Mouse (Mus musculus): Measurements from ENCODE around the gene Slc18b1.
A peak's percentile ranks its signal among the peaks of the same experiment; 100 is the strongest.

Gene Slc18b1

DNA sequence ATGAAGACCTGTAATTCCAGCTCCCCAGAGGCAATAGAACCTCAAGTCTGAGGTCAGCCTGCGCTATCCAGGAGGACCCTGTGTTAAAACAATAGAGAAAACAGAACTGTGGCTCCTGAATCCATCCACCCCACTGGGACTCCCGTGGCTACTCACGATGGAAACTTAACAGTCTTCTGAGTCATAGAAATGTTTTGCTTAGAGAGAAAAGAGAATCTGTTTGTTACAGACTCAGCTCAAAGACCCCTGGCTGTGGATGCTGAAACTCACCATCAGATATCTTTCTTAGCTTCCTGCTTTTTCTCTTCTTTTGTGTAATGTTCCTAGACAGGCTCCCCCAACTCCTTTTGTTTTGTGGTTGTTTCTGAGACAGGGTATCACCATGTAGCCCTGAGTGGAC, 7.9 kb downstream of the Slc18b1 start:
- peak; percentile 83 for DNase-seq (ENCODE audit: low read depth, low spot score)

DNA sequence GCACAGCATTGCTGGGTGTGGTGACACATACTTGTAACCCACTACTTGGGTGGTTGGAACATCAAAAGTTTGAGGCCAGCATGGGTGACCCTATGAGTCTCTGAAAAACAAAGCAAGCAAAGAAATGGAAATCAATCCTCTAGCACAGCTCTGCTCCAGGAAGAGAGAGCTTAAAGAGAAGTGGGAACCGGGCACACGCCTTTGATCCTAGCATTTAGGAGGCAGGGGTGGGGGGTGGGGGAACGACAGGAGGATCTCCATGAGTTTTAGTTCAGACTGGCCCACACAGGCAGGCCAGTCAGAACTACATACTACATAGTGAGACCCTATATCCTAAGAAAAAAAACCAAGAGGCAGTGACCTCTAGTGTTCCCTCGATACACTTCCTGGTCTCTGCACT, 9.4 kb downstream of the Slc18b1 start:
- DNase-seq (ENCODE audit: low read depth, low spot score): peak; percentile 89

DNA sequence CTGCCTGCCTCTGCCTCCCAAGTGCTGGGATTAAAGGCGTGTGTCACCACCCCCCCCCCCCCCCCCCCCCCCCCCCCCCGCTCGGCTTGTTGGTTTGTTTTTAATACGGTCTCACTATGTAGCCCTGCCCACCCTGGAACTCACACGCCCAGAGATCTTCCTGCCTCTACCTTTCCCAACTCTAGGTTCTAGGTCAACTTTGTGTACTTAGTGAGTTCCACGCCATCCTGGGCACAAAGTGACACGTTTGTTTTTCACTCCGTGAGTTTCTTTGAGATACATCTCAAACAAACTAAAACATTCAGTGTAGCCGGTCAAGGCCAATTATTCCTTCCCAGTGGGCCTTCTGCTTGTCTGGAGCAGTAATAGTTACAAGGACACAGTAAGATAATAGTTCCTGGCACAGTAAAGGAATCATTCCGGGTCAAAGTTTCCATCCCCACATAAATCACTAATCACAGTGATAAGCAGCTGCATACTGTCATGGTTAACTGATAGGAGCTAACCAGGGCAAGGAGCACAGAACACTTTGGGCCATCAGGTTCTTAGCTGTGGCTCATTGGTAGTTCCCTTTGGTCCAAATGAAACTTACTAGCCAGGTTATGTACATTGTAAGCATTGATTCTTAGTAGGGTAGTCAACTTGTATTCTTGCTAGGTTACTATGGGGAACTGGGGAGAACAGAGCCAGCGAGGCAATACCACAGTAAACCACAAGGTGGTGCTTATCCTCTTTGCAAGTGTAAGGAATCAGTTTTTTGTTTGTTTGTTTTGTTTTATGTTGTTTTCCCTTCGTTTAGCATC, 15.1 kb downstream of the Slc18b1 start:
- DNase-seq (ENCODE audit: low read depth, low spot score): peak; percentile 91

DNA sequence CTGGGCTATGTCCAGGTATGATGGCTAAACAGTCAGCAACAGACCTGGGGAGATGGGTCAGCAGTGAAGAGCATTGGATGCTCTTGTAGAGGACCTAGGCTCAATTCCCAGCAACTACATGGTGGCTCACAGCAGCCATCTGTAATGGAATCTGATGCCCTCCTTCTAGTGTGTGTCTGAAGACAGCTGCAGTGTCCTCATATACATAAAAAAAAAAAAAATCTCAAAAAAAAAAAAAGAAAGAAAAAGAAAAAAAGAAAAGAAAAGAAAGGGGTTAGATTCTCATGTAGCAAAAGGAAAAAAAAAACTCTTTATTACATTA, 15.6 kb downstream of the Slc18b1 start:
- no peak for DNase-seq (ENCODE audit: low read depth, low spot score)

DNA sequence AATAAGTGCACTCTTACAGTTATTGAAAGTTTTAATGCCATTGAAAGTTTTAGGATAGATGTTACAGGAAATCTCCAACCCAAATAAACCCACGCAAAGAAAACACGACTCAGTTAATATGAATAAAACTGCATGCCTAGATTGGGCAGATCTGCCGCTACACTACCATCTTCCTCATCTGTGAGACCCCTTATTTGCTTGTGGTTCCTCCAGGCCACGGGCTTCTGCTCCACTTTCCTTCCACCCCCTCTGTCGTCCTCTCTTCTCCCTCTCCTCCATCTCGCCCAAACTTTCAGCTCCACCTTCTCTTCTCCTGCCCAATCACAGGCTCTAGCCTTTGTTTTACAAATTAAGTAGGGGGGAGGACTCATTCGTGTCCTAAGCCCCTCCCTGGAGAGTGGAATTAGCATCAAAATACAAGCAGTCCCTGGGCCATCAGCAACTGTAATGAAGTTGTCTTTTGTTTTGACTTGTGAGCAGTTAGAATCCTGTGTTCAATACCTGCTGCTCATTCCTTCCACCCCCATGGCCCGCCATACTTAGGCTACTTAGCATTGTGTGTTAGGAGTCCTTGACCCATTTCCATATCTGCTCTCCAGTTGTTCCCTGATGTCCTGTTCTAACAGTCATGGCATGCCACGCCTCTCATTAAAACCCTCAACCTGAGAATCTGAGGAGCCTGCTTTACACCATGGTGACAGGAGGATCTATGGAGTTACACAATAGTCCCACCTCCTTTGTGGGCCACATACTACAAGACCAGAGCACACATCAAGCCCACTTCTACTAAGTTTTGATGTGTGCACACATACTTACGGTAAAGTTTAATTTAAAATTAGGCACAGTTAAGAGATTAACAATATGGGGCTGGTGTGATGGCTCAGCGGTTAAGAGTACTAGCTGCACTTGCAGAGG, 16.3 kb downstream of the Slc18b1 start:
- peak; percentile 100 for DNase-seq (ENCODE audit: low read depth, low spot score)

DNA sequence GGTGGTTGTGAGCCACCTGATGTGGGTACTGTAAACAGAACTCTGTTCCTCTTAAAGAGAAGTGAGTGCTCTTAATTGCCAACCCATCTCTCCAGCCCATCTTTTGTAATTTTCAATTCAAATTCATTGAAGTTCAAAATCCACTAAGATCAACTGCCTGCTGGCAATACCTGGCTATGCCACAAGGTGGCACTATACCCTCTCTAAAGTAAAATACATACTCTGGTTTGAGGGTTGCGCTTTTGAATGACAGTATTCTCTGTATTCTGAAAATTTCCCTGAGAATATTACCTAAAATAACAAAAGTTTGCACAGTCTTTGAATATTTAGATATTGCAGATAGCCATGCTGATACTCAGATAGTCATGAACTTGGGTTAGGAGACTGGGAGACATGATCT, 18.4 kb downstream of the Slc18b1 start:
- peak; percentile 67 for DNase-seq (ENCODE audit: low read depth, low spot score)

DNA sequence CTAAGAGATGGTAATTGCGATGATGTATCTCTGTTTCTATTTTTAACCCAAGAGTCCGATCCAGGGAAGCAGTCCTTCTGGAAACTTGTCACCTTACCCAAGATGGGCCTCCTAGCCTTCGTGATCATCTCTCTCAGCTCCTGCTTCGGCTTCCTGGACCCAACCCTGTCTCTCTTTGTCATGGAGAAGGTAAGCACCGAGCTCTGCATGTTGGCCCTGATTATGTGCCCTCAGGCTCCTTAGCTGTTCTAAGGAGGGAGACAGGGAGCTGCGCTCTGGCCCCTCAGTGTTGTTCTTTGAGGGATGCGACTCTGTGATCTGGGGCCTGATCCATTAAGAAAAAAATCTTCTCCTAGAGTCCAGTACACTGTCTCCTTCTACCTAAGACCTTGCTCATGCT, 19.5 kb downstream of the Slc18b1 start:
- no peak for DNase-seq (ENCODE audit: low read depth, low spot score)

DNA sequence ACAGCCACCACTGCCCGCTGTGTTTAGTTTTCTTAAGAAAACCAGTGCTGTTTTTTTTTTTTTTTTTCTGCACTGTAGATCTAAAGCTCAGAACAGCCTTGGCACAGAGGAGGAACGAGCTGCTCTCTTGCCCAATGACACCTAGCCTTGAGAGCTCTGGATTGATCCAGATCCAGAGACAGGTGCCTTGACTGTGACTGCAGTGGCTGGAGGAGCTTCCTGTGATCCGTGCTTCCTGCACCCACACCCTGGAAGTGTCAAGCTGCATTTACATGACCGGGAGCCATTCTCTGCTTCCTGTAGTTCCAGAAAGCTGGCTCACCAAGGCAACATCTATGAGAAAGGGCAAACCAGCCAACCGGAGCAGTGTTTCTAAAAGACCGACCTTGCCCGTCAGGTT, 29.7 kb downstream of the Slc18b1 start:
- DNase-seq (ENCODE audit: low read depth, low spot score): peak; percentile 59

DNA sequence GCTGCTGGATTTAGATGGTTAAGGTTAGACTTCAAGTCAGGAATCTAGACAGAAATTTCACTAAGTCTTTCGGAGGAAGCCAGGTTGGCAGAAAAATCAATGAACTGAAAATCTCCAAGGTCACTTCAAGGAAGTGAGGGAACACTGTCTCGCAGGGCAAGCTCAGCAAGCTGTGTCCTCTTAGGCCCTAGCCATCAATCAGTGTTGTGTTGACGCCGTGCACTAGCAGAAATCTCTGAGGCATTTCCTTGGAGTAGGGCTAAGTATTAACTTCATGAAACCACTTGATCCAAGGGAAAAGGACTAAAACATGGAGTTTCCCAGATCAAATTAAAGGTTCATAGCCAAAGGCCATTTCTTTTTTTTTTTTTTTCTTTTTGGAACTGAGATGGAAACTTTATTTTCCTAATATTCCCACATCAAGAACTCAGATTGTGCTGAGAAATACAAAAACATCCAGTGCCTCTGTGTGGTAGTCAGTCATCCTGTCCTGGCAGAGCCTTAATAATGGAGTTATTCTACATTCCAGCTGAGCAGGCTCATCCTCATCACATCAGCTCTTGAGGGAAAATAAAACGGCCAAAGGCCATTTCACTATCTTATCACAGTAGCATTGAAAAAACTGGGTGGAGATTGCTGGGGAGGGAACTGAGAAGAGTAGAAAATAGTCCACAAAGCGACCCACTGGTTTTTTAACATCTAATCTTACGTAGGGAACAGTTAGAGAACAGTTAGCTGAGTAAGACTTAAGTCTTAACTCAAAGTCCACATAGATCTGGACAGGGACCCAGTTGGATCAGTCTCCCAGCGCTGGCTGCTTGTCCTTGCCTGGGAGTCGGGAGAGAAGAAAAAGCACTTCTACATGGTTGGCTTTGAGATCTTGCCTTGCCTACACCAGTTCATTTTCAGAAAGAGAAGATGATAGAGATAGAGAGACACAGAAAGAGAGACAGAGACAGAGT, 39.5 kb downstream of the Slc18b1 start:
- DNase-seq (ENCODE audit: low read depth, low spot score): no peak

DNA sequence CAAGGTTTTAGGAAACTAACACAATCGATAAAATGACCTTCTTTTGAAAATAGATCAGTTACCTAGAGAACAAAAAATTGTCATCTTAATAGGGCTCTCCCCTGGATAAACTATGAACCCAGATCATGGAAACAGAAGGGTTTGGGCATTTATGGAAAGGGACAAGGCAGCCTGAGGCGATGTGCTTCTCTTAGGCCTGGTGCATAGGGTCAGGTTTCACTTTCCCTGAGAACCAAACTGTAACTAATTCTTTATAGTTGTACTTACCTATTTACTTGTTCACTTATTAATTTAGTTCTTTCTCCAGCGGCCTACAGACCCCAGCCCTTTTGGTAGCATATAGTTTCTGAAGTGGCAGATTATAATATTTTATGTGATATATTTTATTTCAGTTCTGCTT, 40.3 kb downstream of the Slc18b1 start:
- no peak for DNase-seq (ENCODE audit: low read depth, low spot score)

DNA sequence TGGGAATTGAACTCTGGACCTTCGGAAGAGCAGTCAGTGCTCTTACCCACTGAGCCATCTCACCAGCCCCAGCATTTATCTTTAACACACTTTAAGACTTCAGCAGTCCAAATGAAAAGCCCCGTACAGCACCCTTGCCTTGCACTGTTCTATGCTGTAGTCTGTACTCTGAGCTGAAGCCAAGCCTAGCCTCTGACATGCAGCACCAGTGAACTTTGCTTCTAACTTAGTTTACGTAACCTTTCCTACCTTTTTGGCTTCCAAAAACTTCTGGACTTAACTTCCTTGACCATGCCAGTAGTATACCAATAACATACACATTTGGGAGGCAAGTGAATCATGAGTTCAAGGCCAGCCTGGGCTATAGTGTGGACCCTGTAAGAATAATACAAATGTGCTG, 42.1 kb downstream of the Slc18b1 start:
- DNase-seq (ENCODE audit: low read depth, low spot score): no peak

DNA sequence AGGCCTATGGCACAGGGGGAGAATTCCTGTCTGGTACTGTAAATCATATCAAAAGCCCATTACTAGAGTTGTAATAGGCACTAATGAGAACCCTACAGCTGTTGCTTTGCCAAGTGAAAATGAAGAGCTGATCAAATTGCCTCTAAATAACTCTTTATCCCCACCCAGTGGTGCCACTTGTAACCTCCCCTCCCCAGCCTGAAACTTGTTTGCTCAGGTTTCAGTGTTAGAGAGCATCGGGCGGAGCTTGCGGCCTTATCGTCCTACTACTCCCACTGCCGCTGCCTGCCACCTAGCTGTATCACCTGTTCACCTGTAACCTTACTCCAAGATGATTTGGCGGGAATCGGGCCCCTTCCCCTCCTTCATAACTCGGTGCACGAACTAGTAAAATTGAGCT, 42.6 kb downstream of the Slc18b1 start:
- DNase-seq (ENCODE audit: low read depth, low spot score): peak; percentile 50

DNA sequence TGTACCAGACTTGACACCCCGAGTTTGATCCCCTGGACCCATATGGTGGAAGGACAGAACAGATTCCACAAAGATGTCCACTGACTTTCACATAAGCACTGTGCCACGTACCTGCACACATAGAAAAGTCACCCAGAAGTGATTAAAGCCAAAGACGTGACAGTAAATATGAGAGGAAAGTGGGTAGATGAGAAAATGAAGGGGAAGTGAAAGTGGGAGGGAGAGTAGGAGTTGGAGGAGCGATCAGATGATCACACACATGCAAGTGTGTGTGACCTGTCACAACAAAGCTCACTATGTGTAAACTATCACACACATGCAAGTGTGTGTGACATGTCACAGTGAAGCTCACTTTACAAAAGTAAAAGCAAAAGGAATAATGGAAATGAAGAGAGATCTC, 43.7 kb downstream of the Slc18b1 start:
- DNase-seq (ENCODE audit: low read depth, low spot score): no peak

DNA sequence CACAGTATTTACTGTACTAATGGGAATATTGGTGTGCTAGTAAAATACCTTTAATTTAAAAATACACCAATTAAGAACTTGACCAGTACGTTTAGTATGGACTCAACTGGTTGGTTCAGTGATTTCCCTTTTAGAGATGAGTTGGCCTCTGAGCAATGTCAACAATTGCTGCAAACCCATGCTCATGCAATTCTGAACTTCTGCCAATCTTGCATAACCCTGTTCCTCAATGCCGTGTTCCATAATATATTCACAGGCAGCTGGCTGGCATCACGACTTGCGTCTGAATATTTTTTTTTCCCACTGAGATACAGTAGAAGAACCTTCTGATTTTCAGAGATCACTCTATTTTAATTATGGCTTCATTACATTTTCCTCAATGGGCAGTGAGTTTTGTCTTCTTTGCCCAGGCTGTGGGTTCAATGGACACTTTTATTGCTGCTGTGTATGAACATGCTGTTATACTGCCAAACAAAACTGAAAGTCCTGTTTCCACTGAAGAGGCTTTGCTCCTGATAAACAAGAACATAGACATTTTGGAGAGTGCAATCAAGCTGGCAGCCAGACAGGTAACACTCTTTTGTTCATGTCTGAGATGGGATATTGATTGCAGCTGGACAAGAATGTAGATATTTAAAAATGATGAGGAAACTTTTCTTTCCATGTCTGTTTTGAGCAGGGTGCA, 54.6 kb downstream of the Slc18b1 start, which contains the start of gene Vnn3:
Gene Vnn3, plus strand, starts transcription at position 235 of the 685 bp plus-strand sequence.
- DNase-seq (ENCODE audit: low read depth, low spot score): no peak

DNA sequence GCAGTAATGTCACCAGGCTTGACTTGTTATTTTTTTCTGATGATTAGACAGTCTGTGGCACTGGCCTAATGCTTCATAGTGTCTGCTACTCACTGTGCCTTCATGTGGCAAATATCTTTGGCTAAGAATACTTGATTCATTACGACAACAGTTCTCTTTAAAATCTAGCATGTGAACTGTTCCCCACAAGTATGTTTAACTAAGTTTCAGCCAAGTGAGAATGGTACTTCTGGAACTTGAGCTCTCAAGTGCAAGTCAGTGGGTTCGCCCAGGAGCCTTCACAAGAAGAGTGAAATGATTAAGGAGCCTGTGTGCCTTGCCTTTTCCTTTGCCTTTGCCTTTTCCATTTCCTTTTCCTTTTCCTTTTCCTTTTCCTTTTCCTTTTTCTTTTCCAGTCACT, 55.3 kb downstream of the Slc18b1 start:
- DNase-seq (ENCODE audit: low read depth, low spot score): no peak

DNA sequence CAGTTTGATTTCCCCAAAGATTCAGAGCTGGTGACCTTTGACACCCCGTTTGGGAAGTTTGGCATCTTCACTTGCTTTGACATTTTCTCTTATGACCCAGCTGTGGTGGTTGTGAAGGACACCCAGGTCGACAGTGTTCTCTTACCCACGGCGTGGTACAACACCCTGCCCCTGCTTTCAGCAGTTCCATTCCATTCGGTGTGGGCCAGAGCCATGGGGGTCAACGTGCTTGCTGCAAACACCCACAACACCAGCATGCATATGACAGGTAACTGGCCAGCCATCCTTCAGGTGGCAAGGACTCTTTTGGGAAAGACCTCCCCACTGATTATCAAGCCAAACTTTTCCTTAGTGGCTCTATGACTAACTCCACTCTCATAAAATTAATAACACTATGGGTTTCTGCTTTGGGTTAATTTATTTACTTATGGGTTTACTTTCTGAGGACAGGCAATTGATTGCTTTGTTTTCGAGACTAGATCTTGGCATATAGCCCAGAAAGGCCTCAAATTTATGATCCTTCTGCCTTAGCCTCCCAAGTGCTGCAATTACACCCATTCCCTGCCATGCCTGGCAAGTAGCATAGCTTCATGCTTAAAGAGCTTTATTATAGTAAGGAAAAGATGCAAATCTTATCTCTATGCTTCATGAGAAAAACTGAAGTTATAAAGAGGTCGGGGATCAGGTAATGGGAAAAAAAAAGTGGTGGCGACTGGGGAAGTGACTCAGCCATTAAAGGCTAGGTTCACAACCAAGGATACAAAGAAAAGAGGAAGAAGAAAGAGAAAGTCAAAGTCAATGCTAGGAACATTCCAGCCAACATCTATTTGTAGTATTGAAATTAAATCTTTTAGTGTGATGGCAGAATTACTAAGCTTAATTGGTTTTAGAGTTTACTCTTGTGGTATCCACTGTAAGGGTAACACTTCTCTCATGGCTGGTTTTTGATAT, 67.9 kb downstream of the Slc18b1 start:
- DNase-seq (ENCODE audit: low read depth, low spot score): no peak
